Mouse (Mus musculus) c-Kit-positive CD71-negative TER-119-negative erythroid progenitor cells, embryonic 14.5 days (primary cell): ENCODE measurements around the gene Dlgap1.
A peak's percentile ranks its signal among the peaks of the same experiment; 100 is the strongest.

Experiments used
- DNase-seq: peaks from one replicate; pipeline ENCODE4 v3.0.0-alpha.2; 2013; ENCODE audit warnings: low read depth

Gene Dlgap1

DNA sequence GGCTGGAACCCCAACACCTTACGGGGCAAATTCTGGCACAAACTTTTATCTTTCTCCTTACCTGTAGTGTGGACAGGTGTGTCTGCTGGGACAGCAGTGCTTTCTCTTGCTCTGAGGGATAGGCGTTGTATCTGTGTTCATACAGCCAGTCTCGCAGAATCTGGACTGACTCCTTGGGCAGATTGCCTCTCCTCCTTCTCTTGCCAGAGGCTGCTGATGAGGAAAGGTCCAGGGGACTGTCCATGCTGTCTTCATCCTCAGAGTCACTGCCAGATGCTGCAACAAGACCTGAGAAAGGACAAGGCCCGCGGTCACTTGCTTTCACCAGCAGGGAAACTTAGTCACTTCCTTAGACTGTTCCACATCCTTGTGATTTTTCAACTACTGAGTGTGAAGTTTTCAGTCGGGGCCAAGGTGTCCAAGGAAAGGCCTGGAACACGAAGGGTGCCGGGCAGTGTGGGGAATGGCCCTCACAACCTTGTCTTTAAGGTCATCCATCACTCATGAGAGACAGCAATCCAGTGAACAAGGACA is 877.3 kb downstream of the Dlgap1 start:
- DNase-seq: no peak

- DNase-seq: peak; percentile 71
Observed at GRCm38 (mm10) chr17:70847086-70847485, 878.2 kb downstream of the Dlgap1 start.

- DNase-seq: no peak
Observed at GRCm38 (mm10) chr17:70847751-70848510, 879.1 kb downstream of the Dlgap1 start.

- DNase-seq: no peak
Observed at GRCm38 (mm10) chr17:70848511-70849398, 879.9 kb downstream of the Dlgap1 start.

DNA sequence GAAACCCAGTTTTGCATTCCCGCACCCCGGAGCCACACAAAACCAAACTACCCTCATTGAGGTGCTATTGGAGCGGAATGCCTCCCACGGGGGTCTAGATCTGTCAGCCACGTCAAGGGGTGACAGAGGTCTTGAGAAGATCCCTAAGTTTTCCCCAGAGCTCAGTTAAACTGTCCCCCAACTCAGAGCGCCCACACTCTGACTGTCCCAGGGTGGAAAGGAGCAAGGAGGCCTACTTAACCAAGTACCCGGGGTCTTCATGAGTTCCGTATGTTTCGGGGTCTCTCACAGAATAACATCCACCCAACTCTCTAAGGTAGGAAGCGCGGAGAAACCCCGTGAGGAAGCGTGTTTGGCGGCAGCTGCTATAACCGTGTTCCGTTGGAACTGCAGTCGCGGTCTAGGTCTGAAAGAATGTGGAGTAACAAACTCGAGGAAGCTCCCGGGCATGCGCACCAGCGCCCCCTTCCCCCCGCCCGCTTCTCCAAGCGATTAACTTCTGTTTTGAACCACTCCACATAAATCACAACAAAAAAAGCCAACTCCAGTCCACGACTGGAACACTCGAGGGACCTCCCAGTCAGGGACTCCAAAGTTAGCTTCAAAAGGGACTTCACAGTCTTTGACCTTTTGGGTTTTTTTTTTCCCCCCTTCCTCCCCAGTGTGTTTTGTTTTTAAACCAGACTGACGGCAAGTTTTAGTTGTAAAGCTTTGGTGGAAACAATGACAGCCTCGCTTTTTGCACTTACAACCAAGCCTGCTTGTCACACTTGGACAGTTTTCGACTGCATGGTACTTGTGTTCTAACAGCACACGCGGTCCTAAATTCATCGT is 880.7 kb downstream of the Dlgap1 start:
- DNase-seq: peak; percentile 76

- DNase-seq: no peak
Observed at GRCm38 (mm10) chr17:70850233-70850995, 881.5 kb downstream of the Dlgap1 start.

- DNase-seq: peak; percentile 62
Observed at GRCm38 (mm10) chr17:70850996-70851991, 882.4 kb downstream of the Dlgap1 start.

DNA sequence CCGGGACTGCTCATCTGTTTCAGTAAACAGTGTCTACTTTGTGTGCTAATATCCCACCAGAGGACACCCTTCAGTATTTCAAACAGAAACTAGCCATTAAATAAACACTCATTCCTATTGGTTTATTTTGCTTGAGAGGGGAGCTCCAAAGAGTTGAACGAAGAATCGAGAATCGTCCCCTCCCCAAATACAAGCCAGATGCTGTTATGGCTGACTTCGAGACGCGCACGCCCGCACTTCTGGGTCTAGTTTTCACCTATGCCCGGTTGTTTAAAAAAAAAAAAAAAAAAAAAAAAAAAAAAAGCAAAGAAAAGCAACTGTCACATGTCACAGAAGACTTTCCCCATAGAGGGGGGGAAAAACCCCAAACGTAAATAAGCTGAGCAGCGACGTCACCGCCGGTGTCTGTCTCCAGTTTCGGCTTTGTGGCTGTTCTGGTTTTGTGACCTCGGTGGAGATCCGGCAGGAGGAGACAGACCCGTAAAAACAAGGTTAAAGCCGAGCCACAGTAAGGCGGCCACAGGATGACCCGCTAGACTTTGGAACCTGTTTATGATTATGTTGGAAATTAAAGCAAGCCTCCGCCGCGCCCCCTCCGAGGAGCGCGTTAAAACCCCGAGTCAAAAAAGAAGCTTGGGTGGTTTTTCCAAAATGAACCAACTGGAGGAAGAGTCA is 883.3 kb downstream of the Dlgap1 start:
- DNase-seq: peak; percentile 68

DNA sequence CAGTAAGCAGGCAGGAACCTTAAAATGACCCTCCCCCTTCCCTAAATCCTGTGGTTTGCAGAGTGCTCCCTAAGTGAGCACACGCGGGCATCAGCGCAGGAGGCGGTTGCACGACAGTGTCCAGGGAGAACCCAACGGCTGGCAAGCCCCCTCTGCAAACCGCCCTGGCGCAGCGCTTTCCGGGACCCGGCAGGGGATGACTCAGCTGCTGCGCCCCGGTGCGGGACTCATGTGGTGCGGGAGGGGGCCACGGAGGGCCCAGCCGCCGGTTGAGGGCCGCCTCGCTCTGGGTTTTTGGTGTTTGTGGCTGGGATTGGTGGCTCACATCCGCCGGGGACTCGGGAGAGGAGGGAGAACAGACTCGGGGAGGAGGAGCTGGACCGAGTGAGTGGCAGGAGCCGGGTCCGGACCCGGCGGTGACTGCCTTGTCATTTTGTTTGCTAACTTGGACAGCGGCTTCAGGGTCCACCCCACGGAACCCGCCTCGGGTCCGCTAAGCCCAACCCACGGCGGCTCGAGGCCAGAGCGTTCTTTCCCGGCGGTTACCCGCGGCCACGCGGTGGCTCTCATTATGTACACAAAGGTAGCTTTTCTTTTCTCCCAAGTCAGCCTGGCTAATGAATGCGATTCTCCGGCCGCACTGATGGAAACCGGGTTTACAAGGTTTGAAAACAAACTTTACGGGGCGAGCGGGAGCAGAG is 884.0 kb downstream of the Dlgap1 start:
- DNase-seq: no peak

DNA sequence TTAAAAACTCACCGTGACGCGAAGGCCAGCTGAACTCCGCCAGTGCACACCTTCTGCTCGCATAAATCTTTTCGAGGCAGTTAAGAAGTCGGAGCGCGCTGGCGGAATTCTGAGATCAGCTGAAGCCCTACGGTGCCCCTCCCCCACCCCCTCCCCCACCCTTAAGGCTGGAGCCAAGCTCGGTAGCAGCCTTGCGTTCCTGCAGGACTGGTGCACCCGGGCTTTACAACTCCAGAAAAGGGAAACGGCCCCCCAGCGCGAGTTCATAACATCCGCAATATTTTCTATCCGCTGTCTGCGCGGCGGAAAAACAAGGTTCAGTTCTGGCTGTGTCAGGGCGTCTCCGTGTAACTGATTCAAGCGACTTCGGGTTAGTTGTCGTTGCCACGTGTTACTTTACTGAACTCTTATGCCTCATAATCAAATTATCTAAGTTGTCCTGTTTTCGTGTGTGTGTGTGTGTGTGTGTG is 884.6 kb downstream of the Dlgap1 start, which contains the start of gene Tgif1:
Tgif1 (minus strand) TSS at position 111 of the 470 bp plus-strand sequence.
- no peak for DNase-seq

DNA sequence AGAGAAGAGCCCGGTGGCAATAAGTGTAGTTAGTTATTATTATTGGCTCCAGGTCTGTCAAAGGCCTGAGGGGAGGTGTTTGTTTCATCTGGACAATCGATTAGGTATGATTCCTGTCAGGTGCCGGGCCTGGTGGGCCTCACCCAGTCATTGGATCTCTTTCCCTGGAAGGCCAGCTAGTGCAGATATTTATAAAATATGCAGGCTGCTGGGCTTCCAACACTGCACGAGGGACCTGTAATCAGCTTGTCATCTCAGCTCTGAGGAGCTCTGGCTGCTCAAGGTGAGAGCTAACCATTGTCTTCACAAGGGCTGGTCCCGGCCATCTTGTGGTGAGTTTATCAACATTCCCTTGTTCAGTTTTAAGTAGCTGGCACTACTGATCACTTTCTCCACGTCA is 885.1 kb downstream of the Dlgap1 start:
- no peak for DNase-seq

- DNase-seq: no peak
Observed at GRCm38 (mm10) chr17:70856871-70857415, 888.1 kb downstream of the Dlgap1 start.

GRCm38 (mm10) chr17:70858814-70859213 is 889.9 kb downstream of the Dlgap1 start:
- no peak for DNase-seq

DNA sequence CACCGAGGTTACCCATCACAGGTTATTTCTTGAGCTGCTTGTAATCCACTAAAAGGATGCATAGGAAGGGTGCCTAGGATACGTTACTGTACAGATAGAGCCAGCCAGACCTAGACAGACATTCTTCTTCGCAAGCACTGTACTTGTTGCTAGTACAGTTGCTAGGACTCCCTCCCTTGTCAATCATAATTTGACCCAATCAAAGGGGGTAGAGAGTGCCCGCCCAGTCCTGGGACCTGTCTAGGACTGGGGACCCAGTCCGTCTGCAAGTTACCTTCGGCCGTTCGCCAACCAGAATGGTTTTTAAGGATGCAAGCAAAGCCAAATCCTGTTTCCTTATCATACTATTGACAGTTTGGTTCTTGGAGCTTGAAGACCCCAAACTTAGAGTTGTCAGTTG is 895.2 kb downstream of the Dlgap1 start:
- DNase-seq: no peak

- DNase-seq: no peak
Observed at GRCm38 (mm10) chr17:70864645-70865044, 895.8 kb downstream of the Dlgap1 start.

DNA sequence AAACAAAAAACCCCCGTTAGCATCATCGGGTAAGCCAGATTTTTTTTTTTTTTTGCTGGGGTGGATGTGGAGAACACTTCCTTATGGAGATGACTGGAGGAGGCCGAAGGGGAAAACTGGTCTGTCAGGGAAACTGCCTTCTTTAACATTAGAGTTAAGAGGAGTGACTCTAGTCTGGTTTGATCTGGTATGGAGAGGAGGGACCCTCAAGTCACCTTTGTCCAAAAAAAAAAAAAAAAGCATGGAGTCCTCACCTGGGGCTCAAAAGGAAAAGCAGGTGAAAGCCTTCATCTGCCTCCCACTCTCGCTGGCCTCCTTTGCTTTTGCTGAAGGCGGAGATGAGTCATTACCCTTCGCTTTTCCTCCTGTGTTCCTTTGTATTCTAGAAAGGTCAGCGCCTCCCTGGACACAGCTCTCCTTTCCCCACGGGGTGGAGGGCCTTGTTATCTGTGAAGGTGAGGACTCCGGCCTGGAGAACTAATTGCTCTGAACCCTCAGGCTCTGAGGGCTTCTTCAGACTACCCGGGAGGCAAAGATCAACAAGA is 896.3 kb downstream of the Dlgap1 start:
- DNase-seq: no peak

GRCm38 (mm10) chr17:70866029-70866428 is 897.2 kb downstream of the Dlgap1 start:
- no peak for DNase-seq
